Mouse (Mus musculus) kidney, embryonic 14.5 days (tissue): ENCODE data around the gene Iqcd. TPM values are rescaled to one million over a fixed set of nuclear protein-coding genes. Genes with fewer than 3 reads are reported as not detected.

Source experiments
- ATAC-seq: fragments of 200-750 bp; cut with Nextera tagmentation; 2 replicates; pipeline ENCODE4 v1.8.0; 2017; ENCODE audit warnings: moderate number of reproducible peaks, mild to moderate bottlenecking, moderate TSS enrichment, moderate library complexity; ENCODE audit not compliant: low FRiP score, low TSS enrichment
- H3K27ac ChIP-seq: fragments of 300-500 bp; sonication (generic); 2 replicates; pipeline ENCODE4 v1.5.1; 2014; ENCODE audit warnings: low read depth, mild to moderate bottlenecking, low read length, moderate library complexity, mixed read lengths
- H3K27me3 ChIP-seq: fragments of 300-500 bp; sonication (generic); 2 replicates; pipeline ENCODE4 v1.6.1; 2014; ENCODE audit warnings: mild to moderate bottlenecking, low read length; ENCODE audit not compliant: control insufficient read depth, insufficient read depth
- H3K36me3 ChIP-seq: fragments of 300-500 bp; sonication (generic); 2 replicates; pipeline ENCODE4 v1.6.1; 2014; ENCODE audit warnings: low read length, mixed read lengths; ENCODE audit not compliant: control insufficient read depth, insufficient read depth
- H3K4me1 ChIP-seq: fragments of 300-500 bp; sonication (generic); 2 replicates; pipeline ENCODE4 v1.6.1; 2014; ENCODE audit warnings: low read length, mixed read lengths; ENCODE audit not compliant: control insufficient read depth, insufficient read depth
- H3K4me2 ChIP-seq: fragments of 300-500 bp; sonication (generic); replicated peaks from 2 replicates; pipeline ENCODE4 v1.6.1; 2014; ENCODE audit warnings: low read depth, mild to moderate bottlenecking, low read length
- H3K4me3 ChIP-seq: fragments of 300-500 bp; sonication (generic); 2 replicates; pipeline ENCODE4 v1.5.1; 2014; ENCODE audit warnings: mild to moderate bottlenecking, low read length
- H3K9ac ChIP-seq: fragments of 300-500 bp; sonication (generic); 2 replicates; pipeline ENCODE4 v1.6.1; 2014; ENCODE audit warnings: low read depth, mild to moderate bottlenecking, low read length, moderate library complexity
- H3K9me3 ChIP-seq: fragments of 300-500 bp; sonication (generic); 2 replicates; pipeline ENCODE4 v1.6.1; 2016; ENCODE audit warnings: low read length; ENCODE audit not compliant: control insufficient read depth
- WGBS: fragments of 180-500 bp; shearing (Covaris S2); extraction: QIAGEN DNeasy Blood & Tissue Kit; methylation state at CpG from one replicate; pipeline ENCODE4 v1.1.7; 2014; 5-methylcytosine and 5-hydroxymethylcytosine counted together
- polyA plus RNA-seq: library from polyadenylated mRNA; unstranded; fragments of >200 nt; fragmentation: Nextera tagmentation; extraction: Ambion mirVana; gene quantifications from 2 replicates; pipeline ENCODE4 v1.2.1, GENCODE M21; 2014

Iqcd gene
- polyA plus RNA-seq, 1 experiment from 2014 or later, result 1.4 TPM

- Histone ChIP-seq H3K36me3 (no peaks in the 10 kb centered on the region), H3K27ac (peak overlapping the region; percentile 80; the same call in 1 of the 2 replicates), H3K4me1 (peaks cover 81% of the 10 kb centered on the region), H3K4me2 (no peak overlapping the region), H3K27me3 (no peaks in the 10 kb centered on the region; the same call in 1 of the 2 replicates), H3K9ac (0 out of 2 replicates have a peak overlapping the region, but pooled peaks have one; percentile 45), H3K9me3 (no peaks in the 10 kb centered on the region), H3K4me3 (no peak overlapping the region)
- WGBS, result 50% methylated on average over 9 of the region's 9 CpGs
- no peak for ATAC-seq
Measured at GRCm38 (mm10) chr5:120568336-120568768, 20.5 kb upstream of the Iqcd start.

DNA sequence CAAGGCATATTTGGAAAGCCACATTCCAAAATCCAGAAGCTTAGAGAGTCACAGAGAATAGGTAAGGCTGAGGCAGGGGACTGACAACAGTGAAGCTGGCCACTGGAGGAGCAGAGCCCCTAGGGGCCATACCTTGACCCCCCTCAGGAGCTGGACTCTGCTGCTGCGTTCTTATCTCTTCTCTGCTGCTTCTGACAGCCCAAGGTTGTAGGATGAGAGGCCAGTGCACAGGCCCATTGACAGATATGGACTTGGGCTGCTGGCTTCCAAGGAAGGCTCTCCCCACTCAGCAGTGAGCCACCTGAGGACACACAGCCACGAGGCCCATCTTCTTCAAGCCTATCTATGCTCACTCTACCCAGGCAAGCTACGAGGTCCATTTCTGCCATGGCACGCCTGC, 19.9 kb upstream of the Iqcd start:
- Histone ChIP-seq H3K4me1 (peaks cover 75% of the 10 kb centered on the region), H3K4me2 (no peak overlapping the region), H3K27ac (no peak overlapping the region), H3K4me3 (no peak overlapping the region), H3K27me3 (no peaks in the 10 kb centered on the region; the same call in 1 of the 2 replicates), H3K9me3 (no peaks in the 10 kb centered on the region), H3K9ac (no peak overlapping the region), H3K36me3 (no peaks in the 10 kb centered on the region)
- no peak for ATAC-seq
- WGBS, result 84% methylated on average over 4 of the region's 4 CpGs

DNA sequence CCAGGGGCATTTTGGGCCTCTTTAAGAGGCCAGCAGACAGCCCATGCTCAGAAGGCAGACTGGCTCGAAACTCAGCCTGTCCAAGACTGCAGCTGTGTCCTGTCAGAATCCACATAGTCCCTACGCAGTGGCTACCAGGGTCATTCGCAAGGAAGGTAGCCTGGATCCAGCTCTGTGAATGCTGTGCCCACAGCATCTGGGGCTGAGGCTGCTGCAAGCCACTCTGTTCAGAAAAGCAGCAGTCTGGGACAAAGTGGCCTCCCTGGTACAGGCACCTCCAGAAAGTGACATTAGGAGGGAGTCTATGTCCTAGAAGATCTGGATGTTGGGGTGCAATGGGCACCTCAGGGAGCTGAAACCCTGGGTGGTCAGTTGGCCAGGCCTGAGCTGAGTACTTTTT, 19.0 kb upstream of the Iqcd start:
- WGBS, result 62% methylated on average over 3 of the region's 3 CpGs
- no peaks in the 10 kb centered on the region for H3K36me3 ChIP-seq
- H3K4me2 ChIP-seq, result no peak overlapping the region
- H3K27ac ChIP-seq, result no peak overlapping the region
- no peak for ATAC-seq
- peaks cover 69% of the 10 kb centered on the region for H3K4me1 ChIP-seq
- no peak overlapping the region for H3K4me3 ChIP-seq
- no peak overlapping the region for H3K9ac ChIP-seq
- H3K27me3 ChIP-seq, result no peaks in the 10 kb centered on the region; the same call in 1 of the 2 replicates
- no peaks in the 10 kb centered on the region for H3K9me3 ChIP-seq

DNA sequence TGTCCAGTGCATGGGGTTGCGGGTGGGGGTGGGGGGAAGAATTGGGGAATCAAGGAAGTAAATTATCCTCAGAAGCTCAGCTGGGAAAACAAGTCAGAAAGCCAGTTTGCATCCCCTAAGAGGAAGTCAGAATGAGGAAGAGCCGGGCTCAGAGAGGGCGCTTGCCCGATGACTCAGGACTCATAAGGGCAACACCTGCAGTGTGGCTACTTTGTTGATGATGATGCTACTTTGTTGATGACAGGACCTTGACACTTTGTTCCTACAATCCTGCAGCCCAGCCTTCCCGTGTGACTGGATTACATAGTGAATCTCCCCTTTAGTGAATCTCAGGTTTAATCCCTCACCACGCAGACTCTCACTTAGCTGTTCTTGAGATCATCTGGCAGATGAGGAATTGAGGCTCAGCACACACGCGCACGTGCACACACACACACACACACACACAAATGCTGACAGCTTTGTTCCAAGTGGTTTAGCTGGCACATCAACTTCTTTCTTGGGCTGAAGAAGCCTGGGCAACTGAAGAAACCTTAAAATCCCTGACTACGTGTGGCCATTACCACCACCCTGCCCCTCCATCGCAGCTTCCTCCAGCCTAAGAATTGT, 18.4 kb upstream of the Iqcd start:
- ATAC-seq, result no peak
- 69% methylated on average over 11 of the region's 11 CpGs for WGBS
- Histone ChIP-seq H3K9ac (no peak overlapping the region), H3K9me3 (no peaks in the 10 kb centered on the region), H3K27ac (peak overlapping the region; percentile 76; the same call in 1 of the 2 replicates), H3K4me2 (no peak overlapping the region), H3K36me3 (no peaks in the 10 kb centered on the region), H3K4me3 (no peak overlapping the region), H3K4me1 (peaks cover 64% of the 10 kb centered on the region), H3K27me3 (no peaks in the 10 kb centered on the region; the same call in 1 of the 2 replicates)

GRCm38 (mm10) chr5:120571056-120571740, 17.6 kb upstream of the Iqcd start:
- Histone ChIP-seq H3K27me3 (no peaks in the 10 kb centered on the region; the same call in 1 of the 2 replicates), H3K4me3 (no peak overlapping the region), H3K9ac (no peak overlapping the region), H3K4me1 (peaks cover 56% of the 10 kb centered on the region), H3K27ac (peak overlapping the region; percentile 76), H3K36me3 (no peaks in the 10 kb centered on the region; the same call in 1 of the 2 replicates), H3K9me3 (no peaks in the 10 kb centered on the region), H3K4me2 (no peak overlapping the region)
- WGBS, result 11% methylated on average over 14 of the region's 14 CpGs
- peak; percentile 57 for ATAC-seq

- H3K27ac ChIP-seq, result no peak overlapping the region
- no peaks in the 10 kb centered on the region for H3K9me3 ChIP-seq
- H3K36me3 ChIP-seq, result no peaks in the 10 kb centered on the region; the same call in 1 of the 2 replicates
- no peak overlapping the region for H3K4me2 ChIP-seq
- no peak for ATAC-seq
- no peaks in the 10 kb centered on the region; the same call in 1 of the 2 replicates for H3K27me3 ChIP-seq
- H3K9ac ChIP-seq, result no peak overlapping the region
- peaks cover 47% of the 10 kb centered on the region for H3K4me1 ChIP-seq
- H3K4me3 ChIP-seq, result no peak overlapping the region
- 64% methylated on average over 10 of the region's 10 CpGs for WGBS
Measured at GRCm38 (mm10) chr5:120574469-120575063, 14.2 kb upstream of the Iqcd start.

DNA sequence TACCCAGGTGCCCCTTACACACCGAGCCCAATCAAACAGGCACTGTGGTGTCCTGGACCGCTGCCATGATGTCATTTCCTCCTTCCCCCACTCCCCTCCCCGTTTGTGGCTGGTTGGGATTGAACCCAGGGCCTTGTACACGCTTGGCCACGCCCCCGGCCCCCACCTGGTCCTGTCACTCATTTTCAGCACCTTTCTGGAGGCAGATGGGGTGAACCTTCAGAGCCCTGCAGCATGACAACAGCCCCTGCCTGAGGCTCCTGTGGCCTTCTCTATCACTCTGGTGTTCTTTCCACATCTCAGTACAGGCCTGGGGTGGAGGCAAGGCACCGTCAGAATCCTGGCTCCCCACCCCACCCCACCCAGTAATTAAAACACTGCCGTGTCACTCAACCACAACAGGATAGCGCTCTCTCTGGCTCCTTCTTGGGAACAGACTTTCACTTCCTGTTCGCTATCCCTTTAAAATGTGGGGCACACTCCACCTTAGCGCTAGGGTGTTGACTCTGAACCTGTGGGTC, 12.0 kb upstream of the Iqcd start:
- Histone ChIP-seq H3K9me3 (no peaks in the 10 kb centered on the region), H3K27me3 (no peaks in the 10 kb centered on the region), H3K9ac (no peak overlapping the region), H3K36me3 (peaks cover 5% of the 10 kb centered on the region; the same call in 1 of the 2 replicates), H3K4me1 (peaks cover 32% of the 10 kb centered on the region), H3K27ac (no peak overlapping the region), H3K4me3 (no peak overlapping the region), H3K4me2 (no peak overlapping the region)
- WGBS, result 67% methylated on average over 11 of the region's 11 CpGs
- ATAC-seq, result no peak

DNA sequence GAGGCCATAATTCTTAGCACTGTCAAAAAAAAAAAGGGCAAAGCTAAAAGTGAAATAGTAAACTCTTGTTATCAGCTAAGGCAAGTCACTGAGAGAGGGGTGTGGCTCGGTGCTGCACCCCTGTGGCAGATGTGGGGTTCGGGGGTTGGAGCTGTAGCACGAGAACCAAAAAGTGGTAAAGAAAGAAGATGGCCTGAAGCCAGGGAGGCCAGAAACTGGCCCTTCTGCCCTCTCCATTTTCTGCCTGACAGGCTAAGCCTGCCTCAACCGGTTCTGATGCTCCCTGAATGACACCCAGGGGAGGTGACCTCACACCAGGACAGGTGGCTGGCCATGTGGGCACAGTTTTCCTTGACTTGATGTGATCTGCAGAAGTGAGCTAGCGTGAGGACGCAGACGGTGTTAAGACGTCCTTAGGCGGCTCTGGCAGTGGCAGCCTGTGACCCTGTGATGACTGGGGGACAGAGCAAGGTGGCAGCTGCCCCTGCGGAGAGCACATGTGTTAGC, 10.8 kb upstream of the Iqcd start:
- H3K27me3 ChIP-seq, result no peaks in the 10 kb centered on the region
- 33% methylated on average over 10 of the region's 10 CpGs for whole genome bisulfite sequencing
- peaks cover 10% of the 10 kb centered on the region; the same call in 1 of the 2 replicates for H3K36me3 ChIP-seq
- H3K4me3 ChIP-seq, result no peak overlapping the region
- H3K27ac ChIP-seq, result peak overlapping the region; percentile 93
- H3K4me1 ChIP-seq, result peaks cover 32% of the 10 kb centered on the region
- no peak overlapping the region for H3K4me2 ChIP-seq
- H3K9me3 ChIP-seq, result no peaks in the 10 kb centered on the region
- no peak overlapping the region for H3K9ac ChIP-seq
- ATAC-seq, result 0 out of 2 replicates have a peak, but pooled peaks have one; percentile 11
